Mouse (Mus musculus): Measurements from ENCODE around the gene Ankrd55.

GRCm38 (mm10) chr13:112346659-112347142 is 58.5 kb downstream of the Ankrd55 start:
- TF ChIP-seq CTCF (IDR thresholded peaks at IDR 0.05; ENCODE audit: extremely low read depth, insufficient read depth, insufficient read length, insufficient replicate concordance) (no peak), POLR2A (IDR thresholded peaks at IDR 0.05; ENCODE audit: low read depth, low read length) (no peak)

Measured in spleen, adult 2 months (tissue).